Mouse (Mus musculus): Measurements from ENCODE around the gene Slc25a34. TPM values are rescaled to one million over a fixed set of nuclear protein-coding genes. Genes with fewer than 3 reads are reported as not detected.

Slc25a34 gene
- total RNA-seq, 2 experiments from 2014 or later, result 3.9 to 4.1 TPM

GRCm38 (mm10) chr4:141591547-141591946 lies 32.1 kb downstream of the Slc25a34 start:
- no peak for DNase-seq (ENCODE audit: low spot score in 2 of 2)

DNA sequence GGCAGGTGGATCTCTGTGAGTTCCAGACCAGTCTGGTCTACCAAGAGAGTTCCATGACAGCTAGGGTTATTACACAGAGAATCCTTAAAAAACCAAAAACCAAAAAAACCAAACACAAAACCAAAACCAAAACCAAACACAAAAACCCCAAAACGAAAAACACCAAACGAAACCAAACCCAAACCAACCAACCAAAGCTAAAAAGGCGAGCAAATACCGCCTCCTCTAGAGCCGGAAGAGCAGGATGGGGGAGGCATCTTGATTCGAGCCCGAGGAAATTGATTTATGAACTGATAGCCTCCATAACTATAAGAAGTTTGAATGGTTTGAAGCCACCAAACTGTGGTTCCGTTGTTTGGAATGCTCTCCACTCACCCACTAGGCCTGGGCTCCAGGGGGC lies 39.7 kb downstream of the Slc25a34 start:
- DNase-seq (ENCODE audit: low spot score in 2 of 2), result no peak

DNA sequence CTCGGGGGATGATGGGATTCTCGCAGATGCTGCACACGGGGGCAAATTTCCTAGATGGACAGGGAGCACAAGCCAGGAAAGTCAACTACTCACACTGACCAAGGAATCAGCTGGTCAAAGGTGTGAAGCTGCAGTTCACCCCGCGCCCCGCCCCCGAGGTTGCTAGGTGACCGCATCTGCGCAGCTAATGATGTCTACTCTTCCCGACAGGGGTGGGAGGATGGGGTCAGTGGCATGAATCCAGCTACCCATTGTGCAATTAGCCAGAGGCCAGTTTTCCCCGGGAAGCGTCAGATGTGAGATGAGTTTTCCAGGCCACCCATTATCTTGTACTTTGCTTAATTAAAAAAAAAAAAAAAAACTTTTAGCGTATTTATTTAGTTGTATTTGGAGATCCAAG lies 42.6 kb downstream of the Slc25a34 start:
- DNase-seq (ENCODE audit: low spot score in 2 of 2), result no peak

DNA sequence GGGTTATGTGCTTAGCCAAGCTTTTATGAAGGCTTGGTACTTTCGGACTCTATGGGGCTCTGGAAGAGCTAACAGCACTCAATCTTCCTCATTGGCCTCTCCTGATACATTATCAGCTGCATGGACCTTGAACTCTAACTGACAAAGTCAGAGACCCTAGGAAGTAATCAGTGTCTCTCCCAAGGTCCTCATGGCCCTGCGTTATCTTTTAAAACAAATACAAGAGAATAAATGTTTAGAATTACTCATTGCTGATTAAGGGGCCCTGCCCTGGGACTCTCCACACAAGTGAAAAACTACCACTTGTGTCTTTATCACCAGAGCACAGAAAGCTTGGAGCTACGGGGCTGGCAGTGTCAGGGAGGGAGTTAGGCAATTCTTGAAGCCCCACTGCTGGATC lies 44.8 kb downstream of the Slc25a34 start:
- no peak for DNase-seq (ENCODE audit: low spot score in 2 of 2)

DNA sequence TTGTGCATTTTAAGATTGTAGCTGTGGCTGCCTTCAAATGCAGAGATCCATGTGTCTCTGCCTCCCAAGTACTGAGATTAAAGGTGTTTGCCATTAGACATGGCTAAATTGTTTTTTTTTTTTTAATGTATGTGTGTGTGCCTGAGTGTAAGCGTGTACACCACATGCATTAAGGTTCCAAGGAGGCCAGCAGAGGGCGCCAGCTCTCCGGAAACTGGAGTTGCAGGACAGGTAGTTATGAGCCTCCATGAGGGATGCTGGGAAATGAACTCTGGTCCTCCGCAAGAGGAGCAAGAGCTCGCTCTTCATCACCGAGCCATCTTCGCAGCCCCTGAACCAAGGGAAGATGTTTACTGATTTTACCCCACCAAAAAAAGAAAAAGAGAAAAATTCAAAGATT lies 46.7 kb downstream of the Slc25a34 start:
- no peak for DNase-seq (ENCODE audit: low spot score in 2 of 2)

DNA sequence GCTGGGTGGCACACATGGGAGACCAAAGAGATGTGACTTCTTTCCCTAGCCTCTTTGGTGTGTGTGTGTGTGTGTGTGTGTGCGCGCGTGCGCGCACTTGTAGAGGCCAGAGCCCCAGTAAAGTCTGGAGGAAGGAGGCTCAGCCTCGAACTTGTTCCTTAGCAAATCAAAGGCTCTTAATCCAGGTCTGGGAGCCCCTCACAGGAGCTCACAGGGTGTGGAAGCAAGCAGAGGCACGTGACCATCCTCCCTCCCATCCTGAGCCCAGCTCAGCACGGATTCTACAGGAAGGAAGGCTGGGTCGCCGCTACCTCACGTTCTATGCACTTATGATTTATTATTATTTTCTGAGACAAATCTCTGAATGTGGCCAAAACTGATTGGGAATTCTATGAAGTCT lies 47.2 kb downstream of the Slc25a34 start:
- no peak for DNase-seq (ENCODE audit: low spot score in 2 of 2)

DNA sequence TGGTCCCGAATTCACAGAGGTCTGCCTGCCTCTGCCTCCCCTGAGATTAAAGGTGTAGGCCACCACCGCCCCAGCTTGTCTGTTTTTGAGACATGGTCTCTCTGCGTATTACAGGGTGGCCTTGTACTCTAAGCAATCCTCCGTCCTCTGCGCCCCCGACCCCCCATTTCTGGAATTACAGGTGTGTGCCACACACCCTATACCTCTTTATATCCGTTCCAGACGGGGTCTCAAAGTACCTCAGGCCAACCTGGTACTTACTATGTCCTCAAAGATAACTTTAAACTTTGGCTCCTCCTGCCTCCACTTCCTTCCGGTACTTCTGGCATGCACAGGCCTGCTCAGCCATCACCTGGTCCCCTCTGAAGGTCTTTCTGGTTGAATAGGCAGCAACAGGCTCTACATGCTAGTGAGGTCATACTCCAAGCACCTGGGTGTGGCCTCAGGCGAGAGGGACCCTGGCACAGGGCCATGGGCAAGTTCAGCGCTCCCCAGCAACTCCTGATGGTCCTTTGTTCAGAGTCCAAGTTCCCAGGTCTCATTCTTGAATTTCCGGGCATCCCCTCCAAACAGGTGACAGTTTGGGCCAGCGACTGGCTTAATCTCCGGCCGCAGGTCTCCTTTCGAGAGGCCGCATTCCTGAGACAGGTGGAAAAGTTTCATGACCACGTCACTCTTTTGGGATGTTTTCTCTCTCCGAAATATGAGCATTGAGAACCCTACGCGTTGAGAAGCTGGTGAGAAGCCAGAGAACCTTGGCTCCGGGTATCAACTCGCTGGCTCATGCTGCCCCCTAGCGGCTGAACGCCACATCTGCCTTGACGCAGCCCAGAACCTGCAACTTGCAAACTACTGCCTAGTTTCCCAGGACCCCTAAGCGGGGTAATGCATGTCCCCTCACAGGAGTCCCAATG lies 48.6 kb downstream of the Slc25a34 start:
- DNase-seq (ENCODE audit: low spot score in 2 of 2), result peak; percentile 82 to 92

GRCm38 (mm10) chr4:141573359-141573966 lies 50.2 kb downstream of the Slc25a34 start:
- no peak for DNase-seq (ENCODE audit: low spot score in 2 of 2)

GRCm38 (mm10) chr4:141572668-141573358 lies 50.8 kb downstream of the Slc25a34 start:
- no peak for DNase-seq (ENCODE audit: low spot score in 2 of 2)

DNA sequence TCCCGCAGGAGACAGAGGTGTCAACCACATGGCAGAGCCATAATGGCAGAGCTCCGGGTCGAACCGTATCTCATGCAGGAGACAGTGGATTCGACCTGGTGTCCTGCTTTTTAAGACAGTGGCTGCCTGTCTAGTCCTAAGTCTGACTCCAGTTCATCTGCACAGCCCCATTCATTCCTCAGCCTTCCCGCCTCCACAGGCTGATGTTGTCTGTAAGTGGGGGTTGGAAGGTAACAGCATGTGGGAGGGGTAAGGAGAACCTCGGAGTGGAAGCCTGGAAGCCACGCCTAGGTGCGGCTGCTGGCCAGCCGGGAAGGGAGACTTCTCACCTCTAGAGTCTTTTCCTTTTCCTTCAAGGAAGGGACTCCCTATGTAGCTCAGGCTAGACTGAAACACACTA lies 51.7 kb downstream of the Slc25a34 start:
- no peak for DNase-seq (ENCODE audit: low spot score in 2 of 2)

DNA sequence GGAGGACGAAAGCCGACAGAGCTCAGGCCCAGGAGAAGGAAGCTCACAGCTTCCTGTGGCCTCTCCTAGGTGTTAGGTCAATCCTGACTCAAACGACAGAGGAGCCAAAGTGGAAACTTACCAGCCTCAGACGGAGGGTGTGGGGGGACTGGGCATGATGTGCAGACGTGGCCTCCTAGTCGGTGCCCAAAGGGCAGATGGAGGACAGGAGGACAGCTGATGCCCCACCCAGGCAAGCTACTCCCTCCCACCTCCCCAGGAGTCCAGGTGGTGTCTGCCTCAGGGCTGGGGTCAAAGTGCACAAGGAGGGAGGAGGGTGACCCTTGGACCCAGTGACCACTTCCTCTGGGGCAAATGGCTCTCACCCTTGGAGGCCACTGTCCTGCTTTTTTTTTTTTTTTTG lies 52.3 kb downstream of the Slc25a34 start:
- DNase-seq (ENCODE audit: low spot score in 2 of 2), result no peak

DNA sequence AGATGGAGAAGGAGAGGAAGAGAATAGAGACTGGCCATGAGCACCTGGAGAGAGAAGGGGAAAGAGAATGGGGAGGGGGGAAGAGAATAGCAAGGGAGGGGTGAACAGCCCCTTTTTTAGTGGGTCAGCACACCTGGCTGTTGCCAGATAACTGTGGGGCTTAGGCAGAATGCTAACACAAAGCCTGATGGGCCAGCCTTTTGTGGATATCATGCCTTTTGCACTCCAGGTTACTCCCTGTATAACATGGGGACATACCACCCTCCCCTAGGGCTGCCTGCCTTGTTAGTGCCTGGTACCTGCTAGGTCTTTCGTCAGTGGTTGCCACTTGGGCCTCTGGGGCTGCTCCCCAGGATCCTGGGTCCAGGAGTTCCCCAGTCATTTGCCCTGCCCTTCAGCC lies 52.8 kb downstream of the Slc25a34 start:
- DNase-seq (ENCODE audit: low spot score in 2 of 2), result no peak

DNA sequence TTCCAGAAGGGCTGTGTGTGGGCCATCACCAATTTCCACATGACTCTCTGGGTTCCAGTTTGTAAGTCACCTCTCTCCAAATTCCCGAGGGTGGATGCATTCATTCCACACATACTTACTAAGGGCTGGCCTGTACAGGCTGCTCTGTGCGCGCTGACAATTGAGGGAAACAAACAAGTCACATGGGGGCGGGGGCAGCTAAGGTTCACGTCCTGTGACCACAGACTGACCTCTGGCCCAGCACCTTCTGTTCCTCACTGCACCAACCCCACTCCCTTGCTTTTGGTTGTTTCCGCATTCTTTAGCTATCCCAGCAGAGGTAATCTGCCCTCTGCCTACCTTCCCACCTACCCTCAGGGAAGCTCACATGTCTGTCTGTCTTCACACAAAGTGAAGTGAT lies 53.6 kb downstream of the Slc25a34 start:
- DNase-seq (ENCODE audit: low spot score in 2 of 2), result no peak

DNA sequence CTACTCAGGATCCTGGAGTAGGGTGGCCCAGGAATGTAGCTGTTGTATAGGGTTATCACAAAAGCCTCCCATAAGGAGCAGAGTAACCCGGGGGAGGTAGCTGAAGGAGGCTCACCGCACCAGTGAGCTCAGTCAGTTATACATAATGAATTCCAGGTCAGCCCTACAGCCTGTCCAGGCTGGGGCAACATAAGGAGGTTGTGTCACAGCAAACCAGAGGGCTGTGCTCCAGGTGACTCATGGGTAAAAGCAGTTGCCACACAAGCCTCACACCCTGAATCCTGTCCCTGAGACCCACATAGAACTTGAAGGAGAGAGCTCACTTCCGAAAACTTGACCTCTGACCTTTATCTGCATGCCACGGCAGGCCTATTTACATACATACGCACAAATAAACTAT lies 54.7 kb downstream of the Slc25a34 start:
- no peak for DNase-seq (ENCODE audit: low spot score in 2 of 2)

Other genes starting within 250 kb of the Slc25a34 start
- gene Clcnka, start 225.1 kb downstream of the Slc25a34 start, total RNA-seq (2021), result not detected
- gene Clcnkb, start 207.8 kb downstream of the Slc25a34 start, total RNA-seq (2021), result not detected
- gene Hspb7, start 203.0 kb downstream of the Slc25a34 start, total RNA-seq (2021), result under 1 TPM; 0.16 to 0.46 TPM
- gene Srarp, start 187.7 kb downstream of the Slc25a34 start, total RNA-seq (2021), result 1 to 10 TPM; 2.3 to 4.9 TPM
- gene Zbtb17, start 179.2 kb downstream of the Slc25a34 start, total RNA-seq (2021), result 10 to 100 TPM; 38.8 to 47.7 TPM
- gene Spen, start 85.2 kb downstream of the Slc25a34 start, total RNA-seq (2021), result 10 to 100 TPM; 58.4 to 60.6 TPM
- 1 to 10 TPM; 1.4 to 1.6 TPM for gene Fblim1, start 17.7 kb downstream of the Slc25a34 start, total RNA-seq (2021)
- under 1 TPM; 0.53 to 0.63 TPM for gene Tmem82, start 5.2 kb downstream of the Slc25a34 start, total RNA-seq (2021)
- 10 to 100 TPM; 94.6 to 96.9 TPM for gene Plekhm2, start 41.1 kb upstream of the Slc25a34 start, total RNA-seq (2021)
- not detected for gene Rsc1a1, start 61.8 kb upstream of the Slc25a34 start, total RNA-seq (2021)
- 10 to 100 TPM; 45.8 to 50.9 TPM for gene Ddi2, start 99.6 kb upstream of the Slc25a34 start, total RNA-seq (2021)
- gene Agmat, start 122.9 kb upstream of the Slc25a34 start, total RNA-seq (2021), result 1 to 10 TPM; 2.8 to 3.3 TPM
- gene Dnajc16, start 167.1 kb upstream of the Slc25a34 start, total RNA-seq (2021), result 10 to 100 TPM; 41.7 to 44.9 TPM
- gene Casp9, start 169.8 kb upstream of the Slc25a34 start, total RNA-seq (2021), result 10 to 100 TPM; 26.4 to 28.5 TPM
- gene Cela2a, start 202.3 kb upstream of the Slc25a34 start, total RNA-seq (2021), result not detected
- not detected for gene Ctrc, start 222.5 kb upstream of the Slc25a34 start, total RNA-seq (2021)

Measured in left cerebral cortex, adult 18-20 months (tissue).